Mouse (Mus musculus): ENCODE data around the gene Upp1. TPM values are rescaled to one million over a fixed set of nuclear protein-coding genes. Genes with fewer than 3 reads are reported as not detected.

Upp1 gene
- total RNA-seq (2023) = 6.2 and 7.5 TPM in 2 replicates

GRCm38 (mm10) chr11:9118050-9118420 lies at the start of gene Upp1:
Gene Upp1 (plus strand): TSS chr11:9118103.

Other genes starting within 250 kb of the Upp1 start
- gene Pkd1l1, start 144.8 kb upstream of the Upp1 start, total RNA-seq (2023) = 0.38 and 0.66 TPM in 2 replicates
- gene Hus1, start 106.9 kb upstream of the Upp1 start, total RNA-seq (2023) = 7.7 and 12.8 TPM in 2 replicates
- gene Gm11992, start 69.5 kb upstream of the Upp1 start, total RNA-seq (2023) = 0.36 and 0.38 TPM in 2 replicates
- not detected in 2 replicates for gene Sun3, start 69.1 kb upstream of the Upp1 start, total RNA-seq (2023)
- 147 and 196 TPM in 2 replicates for gene Abca13, start 73.8 kb downstream of the Upp1 start, total RNA-seq (2023)

Measured in neutrophil, adult 65 days (primary cell).